Mouse (Mus musculus): ENCODE measurements around the gene Reep3. TPM values are rescaled to one million over a fixed set of nuclear protein-coding genes. Genes with fewer than 3 reads are reported as not detected.
A peak's percentile ranks its signal among the peaks of the same experiment; 100 is the strongest.

Reep3 gene
- total RNA-seq, 2 experiments from 2014 or later, result 42.9 to 43.7 TPM

DNA sequence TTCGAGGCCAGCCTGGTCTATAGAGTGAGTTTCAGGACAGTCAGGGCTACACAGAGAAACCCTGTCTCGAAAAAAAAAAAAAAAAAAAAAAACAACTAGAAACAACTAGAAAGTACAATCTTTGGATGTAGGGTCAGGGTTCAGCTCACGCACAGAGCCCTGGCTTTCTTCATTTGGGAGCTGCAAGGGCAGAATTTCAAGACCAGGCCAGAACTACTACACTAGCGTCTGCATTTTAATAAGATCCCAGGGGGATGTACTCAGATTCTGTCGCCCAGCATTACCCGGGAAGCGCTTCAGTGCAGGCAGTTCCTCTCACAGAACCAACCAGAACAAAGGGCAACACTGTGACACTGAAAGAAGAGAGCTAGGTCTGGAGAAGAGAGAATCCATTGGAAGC, 46.0 kb downstream of the Reep3 start:
- DNase-seq, result no peak

DNA sequence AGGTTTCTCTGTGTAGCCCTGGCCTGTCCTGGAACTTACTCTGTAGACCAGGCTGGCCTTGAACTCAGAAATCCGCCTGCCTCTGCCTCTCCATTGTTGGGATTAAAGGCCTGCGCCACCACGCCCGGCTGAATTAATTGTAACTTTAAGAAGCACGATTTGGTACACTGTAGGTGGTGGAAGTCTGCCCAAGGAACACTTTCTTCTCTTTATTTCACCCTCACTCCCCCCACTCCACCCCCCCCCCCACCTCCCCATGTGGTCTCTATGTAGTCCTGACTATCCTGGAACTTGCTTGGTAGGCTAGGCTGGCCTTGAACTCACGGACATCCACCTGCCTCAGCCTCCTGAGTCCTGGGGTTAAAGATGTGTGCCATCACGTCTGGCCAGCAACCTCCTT, 47.1 kb downstream of the Reep3 start:
- DNase-seq, result no peak

DNA sequence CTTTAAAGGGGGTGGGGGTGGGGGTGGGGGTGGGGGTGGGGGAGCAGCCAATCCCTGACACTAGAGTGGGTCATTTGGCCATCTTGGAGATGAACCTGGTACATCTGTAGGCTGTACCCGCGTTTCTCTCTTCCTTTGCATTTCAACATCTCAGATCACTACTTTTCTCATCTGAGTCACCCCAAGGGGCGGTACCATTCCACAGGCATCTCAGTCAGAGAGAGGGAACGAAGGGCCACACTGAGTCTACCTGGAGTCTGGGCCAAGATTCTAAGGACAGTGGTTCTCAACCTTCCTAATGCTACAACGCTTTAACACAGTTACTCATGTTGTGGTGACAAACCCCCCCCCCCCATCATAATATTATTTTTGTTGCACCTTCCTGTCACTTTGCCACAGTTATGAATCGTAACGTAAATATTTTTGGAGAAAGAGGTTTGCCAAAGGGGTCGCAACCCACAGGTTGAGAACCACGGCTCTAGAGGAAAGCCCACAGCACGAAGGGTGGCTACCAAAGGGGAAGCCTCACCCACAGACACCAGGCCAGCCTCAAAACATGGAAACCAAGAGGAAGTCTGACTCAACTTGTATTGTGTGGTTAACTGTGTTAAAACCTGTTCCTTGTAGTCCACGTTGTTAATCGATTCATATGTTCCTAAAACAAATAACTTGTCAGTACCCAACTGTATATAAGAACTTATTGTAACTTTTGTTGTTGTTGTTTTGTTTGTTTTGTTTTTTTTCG, 47.7 kb downstream of the Reep3 start:
- no peak for DNase-seq

DNA sequence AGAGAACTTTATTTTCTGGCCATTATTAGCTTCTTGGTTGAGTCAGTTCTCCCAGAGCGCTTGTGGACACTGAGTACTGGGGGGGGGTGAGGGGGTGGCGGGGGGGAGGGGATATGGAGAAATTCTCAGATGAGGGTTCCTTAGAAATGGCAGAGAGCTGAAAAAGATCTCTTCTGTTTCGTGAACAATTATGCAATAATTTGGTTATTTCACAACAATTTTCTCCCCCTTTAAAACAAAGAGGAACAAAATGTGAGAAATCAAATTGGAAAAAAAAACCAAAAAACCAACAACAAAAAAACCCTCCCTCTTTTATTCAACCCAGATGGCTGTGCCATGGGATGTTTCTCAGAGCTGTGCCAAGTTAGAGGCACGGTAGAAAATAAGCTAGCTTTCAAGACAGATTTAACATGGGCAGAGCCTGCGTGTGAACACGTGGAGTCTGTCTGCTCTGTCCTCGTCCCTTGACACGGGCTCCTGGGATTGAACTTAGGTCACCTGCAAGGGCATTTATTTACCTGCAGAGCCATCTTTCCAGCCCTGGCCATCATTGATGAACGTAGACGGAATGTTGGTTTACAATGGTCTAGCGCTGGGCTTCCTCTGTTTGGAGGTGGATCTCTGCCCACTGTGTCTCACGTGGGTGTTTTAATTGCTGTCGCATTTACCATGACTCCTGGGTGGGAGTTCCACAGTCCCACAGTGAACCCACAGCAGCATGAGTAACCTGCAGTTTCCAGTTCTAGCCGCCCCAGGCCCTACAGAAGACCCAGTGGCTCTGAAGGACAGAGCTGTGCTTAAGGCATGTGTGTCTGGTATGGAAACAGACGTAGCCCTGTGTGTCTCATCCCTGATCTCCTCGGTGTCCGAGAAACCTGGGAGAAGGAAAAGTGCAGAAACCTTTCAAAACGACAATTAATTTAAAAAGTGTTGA, 48.8 kb downstream of the Reep3 start:
- no peak for DNase-seq

DNA sequence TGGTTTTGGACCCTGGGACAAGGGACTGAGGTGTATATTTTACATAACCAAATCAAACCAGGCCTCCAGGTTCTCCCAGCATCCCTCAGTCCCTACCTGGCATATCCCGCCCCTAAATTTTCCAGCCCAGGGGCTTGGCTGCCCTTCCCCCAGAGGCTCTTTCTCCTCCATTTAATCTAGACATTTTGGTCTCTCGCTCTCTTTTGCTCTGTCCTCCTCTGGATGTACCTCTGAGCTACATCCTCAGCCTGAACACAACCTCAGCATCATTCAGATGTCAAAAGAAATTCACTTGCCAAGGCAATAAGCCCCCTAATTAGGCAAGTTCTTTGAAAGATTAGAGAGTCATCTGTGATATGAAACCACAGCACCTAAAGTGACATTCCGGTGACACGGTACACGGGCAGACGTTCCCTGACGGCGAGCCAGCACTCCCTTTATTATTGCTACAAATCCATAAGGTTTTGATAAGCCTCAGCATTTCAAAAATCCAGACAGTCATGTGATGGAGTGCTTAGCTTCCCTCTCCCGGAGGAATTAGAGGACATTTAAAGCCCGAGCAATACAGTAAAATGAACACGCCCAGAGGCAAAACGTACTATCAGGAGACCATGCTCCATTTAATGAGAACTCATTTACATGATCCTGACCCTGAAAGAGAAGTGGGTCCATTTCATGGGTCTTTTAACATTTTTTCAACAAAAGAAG, 51.4 kb downstream of the Reep3 start:
- DNase-seq, result no peak

DNA sequence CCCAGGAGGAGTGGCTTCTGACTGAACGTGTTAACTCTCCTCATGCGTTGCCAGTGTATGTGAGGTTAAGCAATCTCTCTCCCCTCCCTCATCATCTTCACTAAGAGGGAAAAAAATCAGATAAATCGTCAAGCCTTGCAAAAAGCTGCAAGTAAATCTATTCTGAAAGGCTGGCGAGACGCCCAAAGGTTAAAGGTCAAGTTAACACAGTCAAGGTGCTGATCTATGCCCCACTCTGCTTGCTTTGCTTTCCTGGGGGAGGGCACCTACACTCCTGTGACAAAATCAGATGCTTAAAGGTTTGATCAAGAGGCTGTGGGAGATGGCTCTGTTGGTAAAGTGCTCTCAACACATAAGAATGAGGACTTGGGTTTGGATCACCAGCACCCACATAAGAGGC, 52.4 kb downstream of the Reep3 start:
- peak; percentile 26 for DNase-seq

DNA sequence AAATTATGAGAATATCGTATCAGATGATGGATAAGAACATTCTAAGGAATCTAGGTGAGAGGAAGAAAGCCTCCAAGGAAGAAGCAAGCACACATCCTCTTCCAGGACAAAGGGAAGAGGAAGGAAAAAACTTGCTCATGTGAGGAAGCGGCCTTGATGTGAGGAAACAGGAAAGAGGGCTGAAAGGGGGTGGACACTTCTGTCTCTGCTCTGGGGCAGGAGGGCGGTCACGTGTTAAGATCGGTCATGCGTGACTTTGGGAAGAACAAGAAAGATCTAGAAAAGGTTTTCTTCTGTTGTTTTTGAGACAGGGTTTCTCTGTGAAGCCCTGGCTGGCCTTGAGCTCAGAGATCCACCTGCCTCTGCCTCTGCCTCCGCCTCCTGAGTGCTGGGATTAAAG, 53.5 kb downstream of the Reep3 start:
- DNase-seq, result no peak

DNA sequence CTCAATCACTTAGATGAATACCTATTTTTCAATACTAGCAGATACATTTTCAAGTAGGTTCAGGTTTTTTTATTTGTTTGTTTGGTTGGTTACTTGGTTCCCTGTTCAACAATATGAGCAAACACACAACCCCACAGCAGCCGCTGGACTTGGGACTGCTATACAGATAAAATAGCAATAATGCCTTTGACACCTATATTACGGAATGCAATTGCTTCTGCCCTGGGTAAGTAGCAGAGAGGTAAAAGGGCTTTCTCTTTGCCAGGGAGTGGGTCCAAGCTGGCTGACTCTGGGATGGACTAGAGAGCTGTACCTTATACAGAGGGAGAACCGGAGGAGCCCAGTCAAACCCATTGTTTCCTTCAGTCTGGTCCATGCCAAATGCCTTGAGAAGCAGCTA, 56.3 kb downstream of the Reep3 start:
- DNase-seq, result no peak

DNA sequence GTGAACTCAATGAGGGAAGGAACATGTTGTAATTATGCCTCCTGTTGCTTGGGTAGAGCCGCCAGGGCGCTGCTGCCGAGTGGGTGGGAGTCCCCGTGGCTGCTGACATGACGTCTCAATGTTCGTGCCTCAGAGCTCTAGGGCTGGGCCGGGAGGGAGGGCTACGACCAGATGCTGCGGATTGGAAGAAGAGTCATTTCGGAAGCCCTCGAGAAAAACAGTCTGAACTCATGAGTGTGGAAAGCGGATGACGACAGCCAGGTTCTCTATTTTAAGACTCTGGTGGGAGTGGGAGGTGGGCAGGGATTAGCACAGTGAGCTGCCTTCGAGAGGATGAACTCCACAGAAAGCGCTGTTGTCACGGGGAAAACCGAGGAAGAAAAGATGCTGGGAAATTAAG, 57.7 kb downstream of the Reep3 start:
- DNase-seq, result peak; percentile 22

DNA sequence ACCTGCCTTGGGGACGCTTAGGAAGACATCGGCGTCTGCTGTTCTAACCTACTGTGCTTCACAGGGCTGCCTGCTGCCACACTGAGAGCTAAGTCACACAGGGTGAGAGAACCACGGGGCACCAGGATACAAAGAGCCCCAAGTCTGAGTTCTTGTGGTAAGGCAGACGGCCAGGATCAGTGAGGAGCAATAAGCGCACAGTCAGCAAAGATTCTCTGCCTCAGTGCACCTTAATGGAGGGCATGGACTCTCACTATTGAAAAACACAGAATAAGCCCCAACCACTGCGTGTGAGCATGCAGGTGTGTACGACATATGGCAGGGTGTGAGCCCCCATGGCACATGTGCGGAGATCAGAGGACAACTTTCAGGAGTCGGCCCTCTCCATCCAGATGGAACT, 60.2 kb downstream of the Reep3 start:
- DNase-seq, result no peak

DNA sequence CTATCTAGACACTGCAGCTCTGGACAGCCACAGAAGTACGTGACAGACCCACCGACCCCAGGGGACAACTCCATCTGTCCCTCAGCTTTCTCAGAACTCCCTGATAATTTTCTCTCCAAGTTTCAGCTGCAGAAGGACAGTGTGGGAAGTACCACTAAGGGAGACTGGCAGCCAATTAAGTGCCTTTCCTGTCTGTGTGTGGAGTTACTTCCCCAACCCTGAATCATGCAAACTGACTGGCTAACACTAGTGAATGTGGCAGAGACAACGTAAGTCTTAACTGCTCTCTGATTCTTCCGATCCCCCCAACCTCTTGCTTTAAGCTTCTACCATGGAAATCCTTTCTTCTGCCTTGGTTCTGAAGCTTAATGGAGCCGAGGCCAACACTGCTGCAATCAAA, 60.6 kb downstream of the Reep3 start:
- no peak for DNase-seq

DNA sequence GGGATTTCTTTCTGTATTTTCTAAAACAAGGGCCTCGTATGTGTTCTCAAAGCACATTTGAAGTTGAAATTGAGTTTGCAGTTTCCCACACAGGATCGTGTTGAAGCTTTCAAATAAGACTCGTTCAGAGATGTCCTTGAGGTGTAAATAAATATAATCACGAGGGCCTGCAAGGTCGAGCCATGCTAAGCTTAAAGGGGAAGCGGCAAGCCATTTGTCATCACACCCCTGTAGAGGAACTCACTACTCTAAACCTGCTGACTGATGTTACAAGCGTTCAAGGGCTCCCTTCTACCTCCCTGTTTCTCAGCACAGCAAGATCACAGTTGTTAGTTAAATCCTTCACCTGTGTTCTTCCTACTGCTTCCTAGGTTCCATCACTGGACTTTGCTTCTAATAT, 65.6 kb downstream of the Reep3 start:
- no peak for DNase-seq

DNA sequence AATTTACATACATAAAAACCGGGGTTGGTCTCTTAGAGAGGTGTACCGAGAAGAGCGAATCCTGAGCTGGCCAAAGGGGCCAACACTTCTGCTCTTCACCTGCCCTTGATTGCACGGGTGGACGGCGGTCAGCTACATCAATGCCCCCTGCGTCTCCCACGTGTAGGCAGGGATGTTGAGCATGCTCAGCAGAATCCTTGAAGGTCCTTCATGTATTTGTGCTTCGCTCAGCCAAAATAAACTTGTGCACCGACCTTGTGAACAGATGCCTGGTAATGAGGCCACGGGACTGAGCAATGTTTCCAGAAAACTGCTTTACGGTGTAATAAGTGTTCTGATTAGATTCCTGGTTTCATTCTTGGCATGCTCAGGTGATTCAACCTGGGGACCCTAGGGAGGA, 67.4 kb downstream of the Reep3 start:
- no peak for DNase-seq

DNA sequence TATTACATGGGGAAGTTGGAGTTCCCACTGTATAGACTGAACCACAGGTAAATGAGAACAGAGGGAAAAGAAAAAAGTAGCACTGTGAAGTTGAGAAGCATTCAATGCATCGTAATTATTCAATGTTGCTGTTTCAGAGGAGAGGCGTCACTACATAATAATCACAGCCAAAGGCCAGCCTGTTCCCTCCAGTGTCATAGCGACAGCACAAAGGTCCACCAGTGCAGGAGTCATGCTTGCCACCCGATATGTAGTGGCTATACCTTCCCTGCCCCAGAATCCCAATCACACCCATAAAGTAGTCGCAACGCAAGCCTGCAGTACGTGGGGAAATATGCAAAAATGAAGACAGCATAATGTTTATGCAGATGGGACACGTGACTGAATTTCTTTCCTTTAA, 70.4 kb downstream of the Reep3 start:
- no peak for DNase-seq

DNA sequence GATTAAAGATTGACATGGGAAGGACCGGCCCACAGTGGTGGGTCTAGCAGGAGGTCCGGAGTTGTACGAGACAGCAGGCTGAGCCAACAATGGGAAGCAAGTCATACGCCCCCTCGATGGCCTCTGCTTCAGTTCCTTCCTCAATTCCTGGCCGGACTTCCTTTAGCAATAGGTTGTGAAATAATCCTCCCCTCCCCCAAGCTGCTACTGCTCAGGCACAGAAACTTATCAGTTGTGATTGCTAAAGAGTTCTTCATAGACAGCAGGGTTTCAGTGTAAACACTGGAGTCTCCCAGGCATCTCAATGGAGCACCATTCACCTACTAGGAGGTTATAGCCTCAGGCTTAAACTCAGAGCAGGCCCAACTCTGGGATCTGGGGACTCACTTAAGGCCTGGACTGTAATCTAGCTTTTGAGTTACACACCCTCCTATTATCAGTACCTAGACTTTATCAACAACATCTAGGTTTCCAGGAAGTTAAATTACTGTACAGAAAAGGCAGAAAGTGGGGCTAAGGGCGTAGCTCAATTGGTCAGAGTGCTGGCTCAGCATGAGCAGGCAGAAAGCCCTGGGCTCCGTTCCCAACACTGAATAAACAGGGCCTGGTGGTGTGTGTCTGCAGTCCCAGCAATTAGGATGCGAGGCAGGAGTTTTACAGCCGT, 71.0 kb downstream of the Reep3 start:
- DNase-seq, result peak; percentile 76

DNA sequence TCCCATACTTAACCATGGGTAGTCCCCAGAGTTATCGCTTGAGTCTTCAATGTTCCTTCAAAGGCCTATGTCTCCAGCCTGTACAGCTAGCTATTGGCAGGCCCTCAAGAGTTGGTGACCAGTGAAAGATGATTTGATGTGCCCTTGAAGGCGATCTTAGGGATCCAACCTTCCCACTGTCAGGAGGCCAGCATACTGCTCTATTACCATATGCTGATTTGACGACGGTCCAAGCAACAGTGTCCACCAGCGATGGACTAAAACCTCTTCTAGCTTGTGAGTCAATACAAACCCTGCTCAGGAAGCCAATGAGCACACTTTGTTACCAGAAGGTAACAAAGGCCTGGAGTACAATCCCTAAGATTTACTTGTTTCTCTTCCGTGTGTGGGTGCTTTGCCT, 72.4 kb downstream of the Reep3 start:
- DNase-seq, result no peak

DNA sequence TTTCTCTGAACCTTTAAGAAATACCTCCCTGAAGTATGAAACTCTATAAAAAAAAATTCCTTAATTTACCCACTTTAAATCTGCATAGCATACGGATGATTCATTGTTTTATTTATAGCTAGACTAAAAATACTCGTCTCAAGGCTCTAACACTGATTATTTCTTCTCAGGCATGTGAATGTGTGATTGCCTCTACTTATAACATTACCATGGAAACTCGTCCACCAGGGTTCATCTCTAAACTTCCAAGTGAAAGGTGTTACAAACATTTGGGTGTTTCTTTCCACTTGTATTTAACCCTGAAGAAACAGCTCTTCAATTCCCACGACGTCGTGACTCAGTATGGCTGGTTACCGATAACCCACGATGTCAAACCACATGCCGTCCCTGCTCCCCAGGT, 73.7 kb downstream of the Reep3 start:
- DNase-seq, result no peak

DNA sequence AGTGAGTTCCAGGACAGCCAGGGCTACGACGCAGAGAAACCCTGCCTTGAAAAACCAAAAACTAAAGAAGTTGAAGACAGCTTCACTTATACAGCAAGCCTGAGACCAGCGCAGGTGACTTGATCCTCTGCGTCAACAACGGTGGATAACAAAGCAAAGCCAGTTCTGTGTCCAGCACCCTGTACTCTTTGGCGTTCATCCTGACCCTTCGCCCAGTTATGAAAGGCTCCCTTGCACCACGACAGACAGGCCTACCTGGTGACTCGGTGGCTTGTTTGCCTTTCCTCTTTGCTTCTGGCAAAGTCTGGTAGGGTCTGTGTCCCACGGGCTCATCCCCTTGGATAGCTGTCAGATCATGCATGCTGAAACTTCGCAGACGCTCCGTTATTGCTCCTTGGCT, 75.3 kb downstream of the Reep3 start:
- no peak for DNase-seq

DNA sequence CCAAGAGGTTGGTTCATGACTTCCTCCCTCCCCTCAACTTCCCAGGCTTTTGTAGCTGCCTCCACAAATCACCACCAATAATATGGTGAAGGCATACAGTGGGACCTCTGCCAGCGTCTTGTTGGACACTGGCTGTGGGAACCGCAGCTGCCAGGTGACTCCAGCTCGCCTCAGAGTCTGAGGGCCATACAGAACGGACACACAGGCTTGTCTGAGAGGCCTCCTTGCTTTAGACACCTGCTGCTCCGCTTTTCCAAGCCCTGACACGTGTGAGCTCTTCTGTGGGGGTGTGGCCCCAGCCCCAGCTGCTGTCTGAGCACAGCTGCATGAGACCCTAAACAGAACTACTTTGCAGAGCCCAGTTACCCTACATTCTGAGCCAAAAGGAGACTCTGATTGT, 77.9 kb downstream of the Reep3 start:
- DNase-seq, result peak; percentile 28

DNA sequence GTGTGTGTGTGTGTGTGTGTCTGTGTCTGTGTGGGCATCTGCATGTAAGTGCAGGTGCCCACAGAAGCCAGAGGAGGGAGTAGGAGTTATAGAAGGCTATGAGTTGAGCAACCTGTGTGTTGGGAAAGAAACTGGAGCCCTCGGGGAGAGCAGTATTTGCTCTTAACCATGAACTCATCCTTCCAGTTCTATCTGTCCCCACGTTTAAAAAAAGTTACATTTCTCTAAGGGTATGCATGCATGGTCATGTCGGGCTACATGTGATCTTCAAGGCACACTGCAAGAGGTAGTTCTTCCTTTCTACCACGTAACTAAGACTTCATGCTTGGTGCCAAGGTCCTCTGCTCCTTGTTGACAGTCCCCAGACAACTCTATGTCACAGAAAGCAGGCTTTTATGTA, 78.9 kb downstream of the Reep3 start:
- DNase-seq, result no peak

DNA sequence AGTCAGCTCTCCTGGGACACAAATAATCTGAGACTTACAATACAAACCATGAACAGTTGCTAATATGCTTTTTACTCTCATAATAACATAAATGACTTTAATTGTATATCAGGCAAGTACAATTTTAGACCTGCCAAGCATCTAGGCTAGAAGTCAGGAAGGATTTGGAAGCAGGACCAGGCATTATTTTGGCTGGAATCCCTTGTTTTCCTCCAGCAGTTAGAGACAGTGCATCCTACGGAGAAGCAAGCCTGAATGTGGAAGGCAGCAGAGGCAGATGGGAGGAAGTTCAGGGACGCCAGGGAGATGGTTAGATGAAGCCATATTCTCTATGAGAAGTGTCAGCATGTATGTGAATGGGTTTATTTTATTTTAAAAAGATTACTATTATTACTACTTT, 79.4 kb downstream of the Reep3 start:
- no peak for DNase-seq

DNA sequence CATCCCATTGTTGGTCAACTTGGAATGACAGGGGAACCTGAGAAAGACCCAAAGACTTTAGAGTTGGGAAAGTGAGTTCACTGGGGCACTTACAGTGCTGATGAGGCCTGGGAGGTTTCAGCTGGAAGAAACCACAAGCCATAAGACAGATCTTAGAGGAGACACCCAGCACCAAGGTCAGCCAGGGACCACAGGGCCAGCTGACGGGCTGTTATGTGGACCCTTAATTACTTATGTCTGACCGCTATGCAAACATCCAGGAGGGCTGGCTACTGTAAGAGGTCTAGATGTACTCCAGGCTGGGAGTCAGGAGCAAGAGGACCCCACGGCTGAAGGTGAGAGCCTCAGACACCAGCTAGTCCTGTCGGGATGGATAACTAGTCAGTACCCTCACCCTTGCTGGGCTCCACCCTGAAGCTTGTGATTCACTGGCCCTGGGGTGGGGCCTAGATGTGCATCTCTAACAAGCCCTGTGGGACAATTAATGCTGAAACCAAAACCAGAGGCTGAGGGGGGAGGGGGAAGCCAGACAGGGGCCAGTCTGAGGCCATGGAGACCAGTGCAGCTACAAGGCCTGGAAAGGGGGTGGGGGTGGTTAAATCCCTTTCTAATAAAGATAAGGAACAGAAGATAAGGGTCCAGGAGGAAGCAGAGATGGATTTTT, 80.0 kb downstream of the Reep3 start:
- no peak for DNase-seq
